Mouse (Mus musculus) ES-Bruce4 (cell line): ENCODE data around the gene Gm10282.

ENCODE experiments used
- CTCF ChIP-seq: IDR thresholded peaks from one replicate; pipeline ENCODE4 v1.8.1; 2011; ENCODE audit warnings: low read depth, low read length
- EP300 ChIP-seq: IDR thresholded peaks from 2 replicates; pipeline ENCODE4 v1.6.1; 2011; ENCODE audit warnings: low read depth, low read length; ENCODE audit not compliant: insufficient read depth

DNA sequence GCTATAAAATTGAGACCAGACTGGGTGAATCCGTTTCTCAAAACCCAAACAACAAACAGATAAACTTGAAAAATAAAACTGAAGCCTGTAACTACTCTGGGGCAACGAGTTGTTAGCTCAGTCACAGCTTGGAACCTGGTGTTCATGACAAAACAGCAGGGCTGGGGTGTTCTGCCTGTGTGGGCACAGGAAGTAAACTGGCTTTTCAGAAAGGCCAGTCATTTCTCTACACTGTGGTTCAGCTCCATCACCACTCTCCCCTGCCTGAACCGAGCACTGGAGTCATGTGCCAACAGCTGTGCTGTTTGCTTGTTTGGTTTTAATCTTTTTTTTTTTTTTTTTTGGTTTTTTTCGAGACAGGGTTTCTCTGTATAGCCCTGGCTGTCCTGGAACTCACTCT, 38.7 kb upstream of the Gm10282 start:
- TF ChIP-seq CTCF = no peak
- TF ChIP-seq EP300 = no peak
